Mouse (Mus musculus) adrenal gland, postnatal 14 days (tissue): ENCODE data around the gene Inhbc. TPM values are rescaled to one million over a fixed set of nuclear protein-coding genes. Genes with fewer than 3 reads are reported as not detected.

Experiments used
- DNase-seq: peaks from one replicate; pipeline ENCODE4 v3.0.0; 2021; ENCODE audit warnings: mixed read lengths
- long read RNA-seq, 2 experiments: library from polyadenylated mRNA; stranded (forward); transcript quantifications; one replicate each; pipeline ENCODE4 v2.0.0; 2021
- total RNA-seq: library from RNA; stranded (reverse); gene quantifications from 2 replicates; pipeline ENCODE4 v1.2.3, GENCODE M21; 2021

Gene Inhbc
- 0.79 and 14.4 TPM in 2 replicates for total RNA-seq
- long read RNA-seq, experiment 1, result 0 reads
- long read RNA-seq, experiment 2, transcript Inhbc-201 (2 exons, 1,859 nt), result major isoform, 10 of 12 reads
- long read RNA-seq, experiment 2, partial matches to known transcripts, result 2 of 12 reads
- long read RNA-seq, experiment 2, other reads (novel, unspliced or antisense), result 0 of 12 reads

- no peak for DNase-seq
These were observed at the start of gene Inhbc for GRCm38 (mm10) chr10:127369834-127370820. Inhbc (minus strand) TSS chr10:127370431.

- peak; percentile 60 for DNase-seq
These were observed 43.9 kb upstream of the Inhbc start for GRCm38 (mm10) chr10:127414141-127414540.

- DNase-seq, result no peak
These were observed 43.4 kb upstream of the Inhbc start for GRCm38 (mm10) chr10:127413585-127413984.

- DNase-seq, result no peak
These were observed 42.5 kb upstream of the Inhbc start for GRCm38 (mm10) chr10:127412776-127413175.

GRCm38 (mm10) chr10:127412101-127412500, 41.9 kb upstream of the Inhbc start:
- DNase-seq, result no peak

GRCm38 (mm10) chr10:127407391-127407790, 37.2 kb upstream of the Inhbc start:
- DNase-seq, result peak; percentile 74

GRCm38 (mm10) chr10:127404701-127405100, 34.5 kb upstream of the Inhbc start:
- DNase-seq, result no peak

- DNase-seq, result no peak
These were observed 21.5 kb upstream of the Inhbc start for GRCm38 (mm10) chr10:127391774-127392173.

GRCm38 (mm10) chr10:127381743-127382134, 11.5 kb upstream of the Inhbc start:
- DNase-seq, result peak; percentile 21

- peak; percentile 81 for DNase-seq
These were observed 10.8 kb upstream of the Inhbc start for GRCm38 (mm10) chr10:127380767-127381742.

- peak; percentile 96 for DNase-seq
These were observed 10.0 kb upstream of the Inhbc start, which contains the start of gene R3hdm2 for GRCm38 (mm10) chr10:127380251-127380691. R3hdm2 (plus strand) TSS chr10:127380327.

GRCm38 (mm10) chr10:127379654-127380053, 9.4 kb upstream of the Inhbc start:
- DNase-seq, result no peak

GRCm38 (mm10) chr10:127377700-127378099, 7.5 kb upstream of the Inhbc start:
- DNase-seq, result no peak

GRCm38 (mm10) chr10:127371023-127371422, 792 bp upstream of the Inhbc start:
- DNase-seq, result no peak

GRCm38 (mm10) chr10:127368273-127368672, 2.0 kb downstream of the Inhbc start:
- no peak for DNase-seq

GRCm38 (mm10) chr10:127367116-127367515, 3.1 kb downstream of the Inhbc start:
- DNase-seq, result no peak

GRCm38 (mm10) chr10:127360714-127361113, 9.5 kb downstream of the Inhbc start:
- DNase-seq, result no peak

GRCm38 (mm10) chr10:127355336-127355735, 14.9 kb downstream of the Inhbc start:
- no peak for DNase-seq

- DNase-seq, result peak; percentile 70
These were observed 16.0 kb downstream of the Inhbc start, which contains the start of gene Inhbe for GRCm38 (mm10) chr10:127353909-127354895. Inhbe (minus strand) TSS chr10:127354411.

- DNase-seq, result no peak
These were observed 17.5 kb downstream of the Inhbc start for GRCm38 (mm10) chr10:127352766-127353165.

- DNase-seq, result no peak
These were observed 18.0 kb downstream of the Inhbc start for GRCm38 (mm10) chr10:127352187-127352586.
